Mouse (Mus musculus) brain, embryonic 14.5 days (tissue): ENCODE data around the gene Tal1.

Source experiments
- CTCF ChIP-seq: fragments of 200-500 bp; IDR thresholded peaks from 2 replicates; pipeline ENCODE4 v1.5.1; 2012; ENCODE audit warnings: inconsistent platforms, mild to moderate bottlenecking, moderate library complexity, borderline replicate concordance; ENCODE audit not compliant: insufficient read depth, insufficient read length; ENCODE audit errors: extremely low read depth
- POLR2A ChIP-seq: fragments of 200-500 bp; IDR thresholded peaks from 2 replicates; pipeline ENCODE4 v1.6.1; 2012; ENCODE audit warnings: mild to moderate bottlenecking, inconsistent platforms, borderline replicate concordance; ENCODE audit not compliant: poor library complexity, insufficient read depth, insufficient read length, severe bottlenecking; ENCODE audit errors: extremely low read depth

DNA sequence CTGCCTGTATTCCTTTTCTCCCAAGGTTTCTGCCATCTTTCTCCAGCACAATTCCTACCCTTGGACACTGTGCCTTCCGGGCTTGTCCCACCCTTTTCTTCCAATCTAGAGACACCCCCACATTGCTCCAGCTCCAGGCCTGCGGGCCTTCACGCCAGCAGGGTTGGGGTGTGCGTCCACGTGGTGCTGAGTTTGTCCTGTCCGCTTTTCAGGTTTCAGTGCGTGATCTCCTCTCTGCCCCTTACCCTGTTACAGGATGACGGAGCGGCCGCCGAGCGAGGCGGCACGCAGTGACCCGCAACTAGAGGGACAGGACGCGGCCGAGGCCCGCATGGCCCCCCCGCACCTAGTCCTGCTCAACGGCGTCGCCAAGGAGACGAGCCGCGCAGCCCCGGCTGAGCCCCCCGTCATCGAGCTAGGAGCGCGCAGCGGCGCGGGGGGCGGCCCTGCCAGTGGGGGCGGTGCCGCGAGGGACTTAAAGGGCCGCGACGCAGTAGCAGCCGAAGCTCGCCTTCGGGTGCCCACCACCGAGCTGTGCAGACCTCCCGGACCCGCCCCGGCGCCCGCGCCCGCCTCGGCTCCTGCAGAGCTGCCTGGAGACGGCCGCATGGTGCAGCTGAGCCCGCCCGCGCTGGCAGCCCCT, 6.8 kb downstream of the Tal1 start:
- TF ChIP-seq CTCF (no peak), POLR2A (no peak)
